Mouse (Mus musculus) spleen, adult 2 months (tissue): ENCODE measurements at regions not wholly inside any gene's neighbourhood (a gene's known extent, or its start where the extent isn't known, plus 50 kb on each side); places are given as distances from the start of the nearest gene placed in this dataset.

Experiments
- DNase-seq, 2 experiments: peaks; one replicate each; pipeline versions ENCODE4 v3.0.0 to v3.0.0-alpha.2; 2012 to 2021; ENCODE audit warnings: low spot score in 2 of 2, low read depth in 1 of 2
- H3K27ac ChIP-seq: fragments of 200-500 bp; 2 replicates; pipeline ENCODE4 v1.5.1; 2012; ENCODE audit warnings: low read length, inconsistent platforms; ENCODE audit not compliant: insufficient read depth
- H3K27me3 ChIP-seq: fragments of 200-500 bp; 2 replicates; pipeline ENCODE4 v1.6.1; 2012; ENCODE audit warnings: mild to moderate bottlenecking, moderate library complexity, low read length, inconsistent platforms; ENCODE audit not compliant: control insufficient read depth, insufficient read depth
- H3K36me3 ChIP-seq: fragments of 200-500 bp; 2 replicates; pipeline ENCODE4 v1.6.1; 2012; ENCODE audit warnings: mild to moderate bottlenecking, low read length, inconsistent platforms; ENCODE audit not compliant: control insufficient read depth, insufficient read depth
- H3K4me1 ChIP-seq: fragments of 200-500 bp; 2 replicates; pipeline ENCODE4 v1.6.1; 2011; ENCODE audit warnings: inconsistent platforms; ENCODE audit not compliant: control insufficient read depth, insufficient read depth, insufficient read length
- H3K4me3 ChIP-seq: fragments of 200-500 bp; 2 replicates; pipeline ENCODE4 v1.5.1; 2011; ENCODE audit warnings: mild to moderate bottlenecking, inconsistent platforms; ENCODE audit not compliant: insufficient read depth, insufficient read length; ENCODE audit errors: extremely low read depth
- CTCF ChIP-seq: fragments of 200-500 bp; IDR thresholded peaks from 2 replicates; pipeline ENCODE4 v1.5.1; 2011; ENCODE audit warnings: mild to moderate bottlenecking, inconsistent platforms; ENCODE audit not compliant: insufficient read depth, insufficient read length, insufficient replicate concordance; ENCODE audit errors: extremely low read depth
- POLR2A ChIP-seq: fragments of 200-500 bp; IDR thresholded peaks from 2 replicates; pipeline ENCODE4 v1.6.1; 2011; ENCODE audit warnings: low read depth, low read length, inconsistent platforms
- WGBS: fragments of 180-500 bp; shearing (Covaris S2); methylation state at CpG from one replicate; pipeline ENCODE4 v1.1.7; 2018; 5-methylcytosine and 5-hydroxymethylcytosine counted together

DNA sequence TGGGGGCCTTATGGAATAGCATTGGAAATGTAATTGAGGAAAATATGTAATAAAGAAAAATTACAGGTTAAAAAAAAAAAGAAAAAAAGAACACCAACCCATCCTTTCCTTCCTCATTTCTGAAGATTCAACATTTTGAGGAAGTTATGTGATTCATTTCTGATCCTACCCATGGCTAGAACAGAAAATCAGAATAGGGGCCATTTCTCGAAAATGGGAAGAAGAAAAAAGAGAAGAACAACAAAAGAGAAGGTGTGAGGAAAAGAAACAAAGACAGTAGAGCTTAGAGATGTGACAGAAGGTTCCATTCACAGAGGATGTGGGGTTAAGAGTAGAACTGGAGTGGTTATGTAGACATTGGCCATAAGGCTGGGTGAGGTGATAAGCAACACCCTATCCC lies 124.8 kb upstream of the Acvr2a start:
- 6% methylated on average over 1 of the region's 1 CpGs for WGBS
- no peak overlapping the region for H3K4me3 ChIP-seq
- no peaks in the 10 kb centered on the region for H3K36me3 ChIP-seq
- H3K4me1 ChIP-seq, result no peaks in the 10 kb centered on the region
- H3K27me3 ChIP-seq, result no peaks in the 10 kb centered on the region
- no peak overlapping the region for H3K27ac ChIP-seq
- no peak for DNase-seq
- no peak for TF ChIP-seq CTCF
- TF ChIP-seq POLR2A, result no peak

DNA sequence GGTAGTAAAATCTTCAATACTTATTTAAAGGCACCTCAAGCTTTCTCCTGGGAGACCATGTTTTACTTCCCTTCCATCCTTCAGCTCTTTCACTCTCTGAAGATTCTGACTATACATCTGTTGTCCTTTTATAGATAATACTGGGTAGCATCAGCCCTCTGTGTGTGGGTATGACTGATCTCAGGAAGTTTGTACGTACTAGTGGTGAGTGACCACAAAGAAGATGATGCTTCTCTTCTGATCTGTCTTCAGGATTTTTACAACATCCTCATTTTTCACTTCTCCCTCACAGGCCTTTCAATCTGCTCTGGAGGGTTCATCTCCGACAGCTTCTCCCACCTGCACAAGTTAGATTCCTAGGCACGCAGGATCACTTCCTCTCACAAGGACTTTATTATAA lies 119.4 kb upstream of the Acvr2a start:
- H3K36me3 ChIP-seq, result no peaks in the 10 kb centered on the region
- H3K27me3 ChIP-seq, result no peaks in the 10 kb centered on the region
- H3K4me3 ChIP-seq, result no peak overlapping the region
- WGBS, result 45% methylated on average over 3 of the region's 3 CpGs
- H3K27ac ChIP-seq, result no peak overlapping the region
- H3K4me1 ChIP-seq, result no peaks in the 10 kb centered on the region
- TF ChIP-seq POLR2A, result no peak
- no peak for TF ChIP-seq CTCF
- DNase-seq, result no peak

DNA sequence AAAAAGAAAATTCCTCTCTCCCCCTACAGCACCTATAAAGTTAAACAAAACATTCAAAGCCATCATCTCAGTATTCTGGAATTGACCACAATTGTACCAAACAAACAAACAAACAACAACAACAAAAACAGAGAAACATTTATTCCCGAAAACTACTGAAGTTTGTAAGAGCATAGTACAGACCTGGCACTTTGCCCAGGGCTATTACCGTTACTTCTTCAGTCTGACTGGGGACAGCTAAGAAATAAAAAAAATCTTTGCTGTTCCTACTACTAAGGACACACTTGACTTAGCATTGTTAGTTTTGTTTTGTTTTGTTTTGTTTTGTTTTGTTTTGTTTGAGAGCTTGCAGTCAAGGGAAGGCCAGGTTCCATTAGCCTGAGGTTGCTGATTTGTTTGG lies 113.0 kb upstream of the Acvr2a start:
- Histone ChIP-seq H3K27me3 (no peaks in the 10 kb centered on the region), H3K4me1 (no peaks in the 10 kb centered on the region), H3K36me3 (no peaks in the 10 kb centered on the region), H3K27ac (no peak overlapping the region), H3K4me3 (no peak overlapping the region)
- 80% methylated on average over 2 of the region's 2 CpGs for WGBS
- no peak for DNase-seq
- TF ChIP-seq CTCF (no peak), POLR2A (no peak)

DNA sequence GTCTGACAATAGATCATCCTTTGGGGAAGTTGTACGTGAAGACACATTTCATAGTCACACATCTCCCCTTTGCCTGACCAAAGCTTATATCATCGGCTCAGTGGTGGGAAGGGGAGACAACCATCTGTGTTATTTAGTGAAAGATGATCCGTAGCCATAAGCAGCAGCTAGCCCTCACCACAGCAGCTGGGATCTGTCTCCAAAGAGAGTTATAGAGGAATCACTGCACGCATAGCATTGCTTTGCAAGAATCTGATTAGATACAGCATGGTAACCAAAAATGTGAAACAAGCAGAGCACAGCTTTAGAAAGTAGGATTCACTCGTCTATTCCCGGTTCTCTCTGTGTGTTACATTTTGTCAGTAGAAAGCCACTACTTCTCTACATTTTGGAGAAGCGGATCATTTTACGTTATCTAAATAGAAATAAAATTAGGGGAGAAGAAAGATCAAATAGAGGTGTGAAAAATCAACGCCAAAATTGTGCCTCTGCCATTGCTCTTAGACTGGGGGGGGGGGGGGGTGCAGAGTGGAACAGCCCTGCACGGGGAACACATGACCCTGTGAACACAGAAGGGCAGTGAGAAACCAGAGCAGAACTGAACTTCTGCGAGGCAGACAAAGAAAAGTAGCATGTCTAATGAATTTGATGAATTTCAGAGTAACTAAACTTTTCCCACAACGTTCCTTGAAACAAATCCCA lies 108.7 kb upstream of the Acvr2a start:
- no peak overlapping the region for H3K27ac ChIP-seq
- H3K36me3 ChIP-seq, result no peaks in the 10 kb centered on the region
- no peaks in the 10 kb centered on the region for H3K27me3 ChIP-seq
- no peak for DNase-seq
- TF ChIP-seq POLR2A, result no peak
- TF ChIP-seq CTCF, result no peak
- H3K4me1 ChIP-seq, result no peaks in the 10 kb centered on the region
- 83% methylated on average over 12 of the region's 12 CpGs for WGBS
- H3K4me3 ChIP-seq, result no peak overlapping the region

DNA sequence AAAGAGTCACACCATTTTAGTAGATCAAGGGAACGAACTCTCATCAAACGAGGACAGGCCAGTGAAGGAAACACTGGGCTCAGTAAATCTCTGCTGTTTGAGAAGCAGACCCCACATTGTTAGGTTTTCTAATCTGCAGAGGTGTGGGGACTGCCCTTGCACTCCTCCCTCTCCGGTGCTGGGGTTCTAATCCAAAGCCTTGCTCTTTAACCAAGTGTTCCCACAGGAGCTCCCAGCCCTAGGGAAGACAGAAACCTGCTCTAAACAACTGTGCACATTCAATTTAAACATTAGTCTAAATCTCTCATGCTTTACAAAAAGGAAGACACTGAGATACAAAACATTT lies 108.1 kb upstream of the Acvr2a start:
- no peak overlapping the region for H3K27ac ChIP-seq
- H3K4me3 ChIP-seq, result no peak overlapping the region
- no peaks in the 10 kb centered on the region for H3K27me3 ChIP-seq
- no peaks in the 10 kb centered on the region for H3K4me1 ChIP-seq
- no peaks in the 10 kb centered on the region for H3K36me3 ChIP-seq
- no peak for DNase-seq
- 84% methylated on average over 3 of the region's 3 CpGs for WGBS
- TF ChIP-seq POLR2A (no peak), CTCF (no peak)

DNA sequence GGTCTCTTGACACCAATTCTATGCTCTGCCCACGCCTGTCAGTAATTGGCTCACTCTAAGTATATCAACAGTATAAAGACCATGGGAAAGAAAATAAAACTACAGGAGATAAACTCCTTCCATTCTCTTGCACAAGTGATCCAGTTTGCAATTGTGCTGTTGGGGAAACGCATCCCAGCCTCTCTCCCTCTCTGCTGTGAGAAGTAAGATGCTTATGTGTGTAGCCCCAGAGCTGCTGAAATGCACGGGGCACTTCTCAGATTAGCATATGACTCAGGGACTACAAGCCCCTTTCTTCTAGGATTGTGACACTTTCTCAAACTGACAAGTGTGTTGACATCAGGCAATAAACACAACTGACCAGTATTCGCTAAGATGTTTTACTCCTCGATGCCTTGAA lies 107.7 kb upstream of the Acvr2a start:
- DNase-seq, result no peak
- no peak for TF ChIP-seq POLR2A
- TF ChIP-seq CTCF, result no peak
- WGBS, result 68% methylated on average over 5 of the region's 5 CpGs
- Histone ChIP-seq H3K4me1 (no peaks in the 10 kb centered on the region), H3K27me3 (no peaks in the 10 kb centered on the region), H3K36me3 (no peaks in the 10 kb centered on the region), H3K4me3 (no peak overlapping the region), H3K27ac (no peak overlapping the region)

DNA sequence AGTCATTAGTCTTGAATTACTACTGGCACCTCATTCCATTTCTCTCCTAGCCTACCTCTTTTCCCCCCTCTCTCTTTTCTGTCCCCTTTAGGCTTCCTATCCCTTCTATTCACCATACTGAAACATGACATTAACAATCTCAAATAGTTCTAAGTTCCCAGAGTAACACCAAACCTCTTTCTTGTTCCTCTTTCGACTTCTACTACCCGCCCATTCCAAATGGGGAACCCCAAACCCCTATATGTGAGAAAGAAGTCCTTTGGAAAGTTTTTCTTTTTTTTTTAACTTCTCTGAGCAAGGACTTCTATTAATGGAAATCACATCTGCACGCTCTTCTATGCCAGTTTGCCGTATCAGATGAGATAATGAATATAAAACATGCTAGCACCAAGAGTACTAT lies 97.7 kb upstream of the Acvr2a start:
- 62% methylated on average over 4 of the region's 4 CpGs for WGBS

More for the DNA sequence above, 97.7 kb upstream of the Acvr2a start:
- Histone ChIP-seq H3K4me3 (no peak overlapping the region), H3K27me3 (no peaks in the 10 kb centered on the region), H3K36me3 (no peaks in the 10 kb centered on the region), H3K4me1 (no peaks in the 10 kb centered on the region), H3K27ac (no peak overlapping the region)
- TF ChIP-seq POLR2A (no peak), CTCF (no peak)
- no peak for DNase-seq
